ENCODE assay signal across 11 mouse cellular contexts in genomic region chr7:25763678-25764077, GRCm38 (mm10). TPM values are rescaled to one million over a fixed set of nuclear protein-coding genes. Genes with fewer than 3 reads are reported as not detected.
DNase-seq lines count a peak whose midpoint lies in the region; ATAC-seq and TF ChIP-seq lines count a peak whose summit lies in the region.
"Had no signal": no experiment of that assay in that cellular context is flagged by ENCODE, and none has a peak within 500 bp of the region (broad histone marks: within the 10 kb centered on the region; RNA-seq: fewer than 3 reads in every experiment).

No protein-coding gene starts in this region.

- H3K4me3 ChIP-seq in hindbrain, embryonic 10.5 days, result no peak overlapping the region
- H3K4me3 ChIP-seq in hindbrain, embryonic 11.5 days (ENCODE audit: low read depth, low read length), result no peak overlapping the region
- no peak overlapping the region for H3K4me3 ChIP-seq in embryonic facial prominence, embryonic 12.5 days
- H3K4me3 ChIP-seq in limb, embryonic 12.5 days (replicated peaks), result no peak overlapping the region
- no peak overlapping the region for H3K4me3 ChIP-seq in midbrain, postnatal 0 days (ENCODE audit: low read depth, low read length)
- H3K4me3 ChIP-seq: forebrain, embryonic 13.5 days had no signal

- H3K36me3 ChIP-seq in hindbrain, embryonic 10.5 days, result peaks cover 29% of the 10 kb centered on the region
- no peaks in the 10 kb centered on the region for H3K36me3 ChIP-seq in hindbrain, embryonic 11.5 days (ENCODE audit: control insufficient read depth, insufficient read depth, low read length)
- peaks cover 85% of the 10 kb centered on the region for H3K36me3 ChIP-seq in embryonic facial prominence, embryonic 12.5 days
- H3K36me3 ChIP-seq in limb, embryonic 12.5 days, result peaks cover 91% of the 10 kb centered on the region
- no peaks in the 10 kb centered on the region for H3K36me3 ChIP-seq in midbrain, postnatal 0 days (ENCODE audit: insufficient read depth, low read length)

- no peak for DNase-seq in hindbrain, embryonic 10.5 days (ENCODE audit: low spot score)
- no peak for DNase-seq in hindbrain, embryonic 11.5 days (ENCODE audit: low spot score)
- peak; percentile 25 for DNase-seq in heart, postnatal 4 days
- DNase-seq in cerebellum, postnatal 36 days, result no peak
- no peak for DNase-seq in midbrain, postnatal 0 days (ENCODE audit: low spot score)
- DNase-seq: layer of hippocampus, adult 9-11 months; thymus, postnatal 4 days had no signal

- H3K9ac ChIP-seq in hindbrain, embryonic 11.5 days (ENCODE audit: low read depth, low read length), result no peak overlapping the region
- no peak overlapping the region for H3K9ac ChIP-seq in embryonic facial prominence, embryonic 12.5 days
- H3K9ac ChIP-seq in limb, embryonic 12.5 days (replicated peaks), result no peak overlapping the region
- no peak overlapping the region for H3K9ac ChIP-seq in midbrain, postnatal 0 days (replicated peaks; ENCODE audit: low read length, poor library complexity, severe bottlenecking)
- H3K9ac ChIP-seq: forebrain, embryonic 13.5 days had no signal

- H3K27ac ChIP-seq in hindbrain, embryonic 10.5 days, result peak overlapping the region; percentile 56
- no peak overlapping the region for H3K27ac ChIP-seq in hindbrain, embryonic 11.5 days (ENCODE audit: low read depth, low read length)
- H3K27ac ChIP-seq in embryonic facial prominence, embryonic 12.5 days, result 0 out of 2 replicates have a peak overlapping the region, but pooled peaks have one; percentile 24
- 0 out of 2 replicates have a peak overlapping the region, but pooled peaks have one; percentile 24 for H3K27ac ChIP-seq in limb, embryonic 12.5 days
- H3K27ac ChIP-seq in midbrain, postnatal 0 days (ENCODE audit: low read depth, low read length), result no peak overlapping the region
- H3K27ac ChIP-seq: forebrain, embryonic 13.5 days had no signal

- WGBS in hindbrain, embryonic 10.5 days, result 80% methylated on average over 11 of the region's 11 CpGs
- 75% methylated on average over 11 of the region's 11 CpGs for WGBS in hindbrain, embryonic 11.5 days
- 66% methylated on average over 11 of the region's 11 CpGs for WGBS in embryonic facial prominence, embryonic 12.5 days
- WGBS in limb, embryonic 12.5 days, result 65% methylated on average over 11 of the region's 11 CpGs
- WGBS in midbrain, postnatal 0 days, result 80% methylated on average over 11 of the region's 11 CpGs

- peaks cover 8% of the 10 kb centered on the region; the same call in 1 of the 2 replicates for H3K4me1 ChIP-seq in hindbrain, embryonic 10.5 days (replicated peaks)
- H3K4me1 ChIP-seq in hindbrain, embryonic 11.5 days (replicated peaks; ENCODE audit: control insufficient read depth, insufficient read depth, low read length), result no peaks in the 10 kb centered on the region
- no peaks in the 10 kb centered on the region for H3K4me1 ChIP-seq in embryonic facial prominence, embryonic 12.5 days
- H3K4me1 ChIP-seq in limb, embryonic 12.5 days (replicated peaks), result no peaks in the 10 kb centered on the region
- no peaks in the 10 kb centered on the region for H3K4me1 ChIP-seq in midbrain, postnatal 0 days (ENCODE audit: insufficient read depth, low read length)

- H3K9me3 ChIP-seq in hindbrain, embryonic 10.5 days, result no peaks in the 10 kb centered on the region
- no peaks in the 10 kb centered on the region for H3K9me3 ChIP-seq in hindbrain, embryonic 11.5 days (ENCODE audit: control insufficient read depth, low read length)
- H3K9me3 ChIP-seq in embryonic facial prominence, embryonic 12.5 days, result no peaks in the 10 kb centered on the region
- no peaks in the 10 kb centered on the region for H3K9me3 ChIP-seq in limb, embryonic 12.5 days
- no peaks in the 10 kb centered on the region for H3K9me3 ChIP-seq in midbrain, postnatal 0 days (ENCODE audit: low read length)

- no peaks in the 10 kb centered on the region for H3K27me3 ChIP-seq in hindbrain, embryonic 10.5 days (ENCODE audit: insufficient read depth, poor library complexity, severe bottlenecking)
- no peaks in the 10 kb centered on the region for H3K27me3 ChIP-seq in hindbrain, embryonic 11.5 days (ENCODE audit: control insufficient read depth, insufficient read depth, low read length)
- no peaks in the 10 kb centered on the region for H3K27me3 ChIP-seq in embryonic facial prominence, embryonic 12.5 days
- H3K27me3 ChIP-seq in limb, embryonic 12.5 days, result no peaks in the 10 kb centered on the region
- H3K27me3 ChIP-seq in midbrain, postnatal 0 days (ENCODE audit: insufficient read depth, low read length), result no peaks in the 10 kb centered on the region
- H3K27me3 ChIP-seq: forebrain, embryonic 13.5 days had no signal

- ATAC-seq in hindbrain, embryonic 11.5 days (ENCODE audit: low FRiP score), result no peak
- ATAC-seq in embryonic facial prominence, embryonic 12.5 days (ENCODE audit: insufficient number of reproducible peaks, insufficient read depth, low FRiP score, low TSS enrichment), result no peak
- ATAC-seq in limb, embryonic 12.5 days (ENCODE audit: insufficient number of reproducible peaks, insufficient read depth, low FRiP score, low TSS enrichment, low read depth), result no peak
- no peak for ATAC-seq in midbrain, postnatal 0 days (ENCODE audit: low FRiP score)
- ATAC-seq: forebrain, embryonic 13.5 days had no signal

- no peak overlapping the region for H3K4me2 ChIP-seq in hindbrain, embryonic 11.5 days (replicated peaks; ENCODE audit: low read depth, low read length)
- H3K4me2 ChIP-seq in embryonic facial prominence, embryonic 12.5 days (replicated peaks), result no peak overlapping the region
- H3K4me2 ChIP-seq in limb, embryonic 12.5 days, result no peak overlapping the region
- H3K4me2 ChIP-seq in midbrain, postnatal 0 days (ENCODE audit: low read depth, low read length, poor library complexity, severe bottlenecking), result no peak overlapping the region
- H3K4me2 ChIP-seq: forebrain, embryonic 13.5 days had no signal

- no peak for TF ChIP-seq CTCF in midbrain, postnatal 0 days (IDR thresholded peaks at IDR 0.05)

RNA-seq across cellular contexts. Expression of gene Hnrnpul1, which starts 9.1 kb away (rescaled TPM):
- 60.5 and 61.6 TPM in 2 replicates for polyA plus RNA-seq in hindbrain, embryonic 10.5 days (2016; fragmentation: Nextera tagmentation; extraction: Ambion mirVana)
- polyA plus RNA-seq in hindbrain, embryonic 11.5 days (2014; fragmentation: Nextera tagmentation; extraction: Ambion mirVana), result 68.1 and 70.1 TPM in 2 replicates
- polyA plus RNA-seq in embryonic facial prominence, embryonic 12.5 days (2016; fragmentation: Nextera tagmentation; extraction: Ambion mirVana), result 68.1 and 72.8 TPM in 2 replicates
- 100 to 1,000 TPM; 147 to 149 TPM for total RNA-seq in heart, postnatal 4 days (2021)
- polyA plus RNA-seq in limb, embryonic 12.5 days (2016; fragmentation: Nextera tagmentation; extraction: Ambion mirVana), result 67.6 and 75.0 TPM in 2 replicates
- total RNA-seq in midbrain, postnatal 0 days (2014; rRNA removed), result 117 and 126 TPM in 2 replicates
- 41.8 and 47.8 TPM in 2 replicates for polyA plus RNA-seq in midbrain, postnatal 0 days (2015; fragmentation: Nextera tagmentation; extraction: Ambion mirVana)

RNA-seq across cellular contexts. Expression of gene Axl, which starts 24.8 kb away (rescaled TPM):
- polyA plus RNA-seq in hindbrain, embryonic 10.5 days (2016; fragmentation: Nextera tagmentation; extraction: Ambion mirVana), result 15.0 and 18.4 TPM in 2 replicates
- 15.0 and 19.4 TPM in 2 replicates for polyA plus RNA-seq in hindbrain, embryonic 11.5 days (2014; fragmentation: Nextera tagmentation; extraction: Ambion mirVana)
- polyA plus RNA-seq in embryonic facial prominence, embryonic 12.5 days (2016; fragmentation: Nextera tagmentation; extraction: Ambion mirVana), result 71.1 and 76.0 TPM in 2 replicates
- total RNA-seq in heart, postnatal 4 days (2021), result 10 to 100 TPM; 79.5 to 90.3 TPM
- polyA plus RNA-seq in limb, embryonic 12.5 days (2016; fragmentation: Nextera tagmentation; extraction: Ambion mirVana), result 56.3 and 57.2 TPM in 2 replicates
- total RNA-seq in midbrain, postnatal 0 days (2014; rRNA removed), result 22.2 and 28.1 TPM in 2 replicates
- polyA plus RNA-seq in midbrain, postnatal 0 days (2015; fragmentation: Nextera tagmentation; extraction: Ambion mirVana), result 16.5 and 20.7 TPM in 2 replicates

RNA-seq across cellular contexts. Expression of gene Ccdc97, which starts 44.8 kb away (rescaled TPM):
- 32.4 and 44.0 TPM in 2 replicates for polyA plus RNA-seq in hindbrain, embryonic 10.5 days (2016; fragmentation: Nextera tagmentation; extraction: Ambion mirVana)
- 30.5 and 33.7 TPM in 2 replicates for polyA plus RNA-seq in hindbrain, embryonic 11.5 days (2014; fragmentation: Nextera tagmentation; extraction: Ambion mirVana)
- 23.7 and 24.6 TPM in 2 replicates for polyA plus RNA-seq in embryonic facial prominence, embryonic 12.5 days (2016; fragmentation: Nextera tagmentation; extraction: Ambion mirVana)
- total RNA-seq in heart, postnatal 4 days (2021), result 10 to 100 TPM; 42.9 to 44.9 TPM
- 20.6 and 23.6 TPM in 2 replicates for polyA plus RNA-seq in limb, embryonic 12.5 days (2016; fragmentation: Nextera tagmentation; extraction: Ambion mirVana)
- total RNA-seq in midbrain, postnatal 0 days (2014; rRNA removed), result 27.0 and 38.3 TPM in 2 replicates
- 29.1 and 34.4 TPM in 2 replicates for polyA plus RNA-seq in midbrain, postnatal 0 days (2015; fragmentation: Nextera tagmentation; extraction: Ambion mirVana)

RNA-seq across cellular contexts. Expression of gene Cyp2s1, which starts 53.0 kb away (rescaled TPM):
- 0.44 and 0.46 TPM in 2 replicates for polyA plus RNA-seq in hindbrain, embryonic 10.5 days (2016; fragmentation: Nextera tagmentation; extraction: Ambion mirVana)
- polyA plus RNA-seq in hindbrain, embryonic 11.5 days (2014; fragmentation: Nextera tagmentation; extraction: Ambion mirVana), result 0.69 and 0.95 TPM in 2 replicates
- 4.2 and 5.3 TPM in 2 replicates for polyA plus RNA-seq in embryonic facial prominence, embryonic 12.5 days (2016; fragmentation: Nextera tagmentation; extraction: Ambion mirVana)
- 1 to 10 TPM; 7.5 to 8.7 TPM for total RNA-seq in heart, postnatal 4 days (2021)
- 1.2 and 2.1 TPM in 2 replicates for polyA plus RNA-seq in limb, embryonic 12.5 days (2016; fragmentation: Nextera tagmentation; extraction: Ambion mirVana)
- 3.0 and 4.8 TPM in 2 replicates for total RNA-seq in midbrain, postnatal 0 days (2014; rRNA removed)
- 2.5 and 3.4 TPM in 2 replicates for polyA plus RNA-seq in midbrain, postnatal 0 days (2015; fragmentation: Nextera tagmentation; extraction: Ambion mirVana)
- total RNA-seq: granulocyte monocyte progenitor cell, adult 5-6 weeks had no signal

Comparison
In these comparisons a context has a peak if more than half of its experiments do, and no peak if none do; other contexts are left out.
1. H3K27ac ChIP-seq: peak in hindbrain, embryonic 10.5 days (single experiment), embryonic facial prominence, embryonic 12.5 days (single experiment) and limb, embryonic 12.5 days (single experiment); none in hindbrain, embryonic 11.5 days (single experiment) and midbrain, postnatal 0 days (single experiment).